Mouse (Mus musculus) megakaryocyte-erythroid progenitor cell, adult 5-6 weeks (primary cell): ENCODE results near the gene Fyn. TPM values are rescaled to one million over a fixed set of nuclear protein-coding genes. Genes with fewer than 3 reads are reported as not detected.

ENCODE experiments used
- ATAC-seq: replicated peaks from 2 replicates; pipeline ENCODE4 v1.8.0; 2016; ENCODE audit warnings: mild to moderate bottlenecking, inconsistent platforms; ENCODE audit not compliant: severe bottlenecking, poor library complexity, low FRiP score, low TSS enrichment
- total RNA-seq, 2 experiments: library from RNA; stranded (forward) in 1 of 2; stranded (reverse) in 1 of 2; fragments of 200-1000, 215-1000 nt in 1 of 2; fragments of >200 nt in 1 of 2; fragmentation: Nextera tagmentation in 1 of 2; gene quantifications; 2 replicates each; pipeline ENCODE4 v1.2.3; 2014 to 2017

Fyn gene
- total RNA-seq, 2 experiments from 2014 or later, result 16.5 to 29.4 TPM

DNA sequence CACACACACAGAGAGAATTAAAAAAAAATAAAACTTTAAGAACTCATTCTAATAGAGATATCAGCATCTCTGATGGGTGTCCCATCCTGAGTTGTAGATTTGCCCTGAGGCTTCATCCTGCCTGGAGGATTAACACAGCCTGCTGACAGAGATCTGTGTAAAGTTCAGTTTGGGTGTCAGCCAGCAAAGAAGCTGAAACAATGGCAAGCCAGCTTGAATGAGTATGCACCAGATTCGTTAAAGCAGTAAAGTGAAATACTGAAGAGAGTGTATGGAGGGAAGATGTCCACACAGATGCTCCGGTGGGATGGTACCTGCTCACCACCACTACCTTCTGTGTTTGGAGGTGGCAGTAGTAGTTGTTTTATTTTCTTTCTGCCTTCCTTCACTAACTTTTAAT, 92.0 kb downstream of the Fyn start:
- no peak for ATAC-seq

DNA sequence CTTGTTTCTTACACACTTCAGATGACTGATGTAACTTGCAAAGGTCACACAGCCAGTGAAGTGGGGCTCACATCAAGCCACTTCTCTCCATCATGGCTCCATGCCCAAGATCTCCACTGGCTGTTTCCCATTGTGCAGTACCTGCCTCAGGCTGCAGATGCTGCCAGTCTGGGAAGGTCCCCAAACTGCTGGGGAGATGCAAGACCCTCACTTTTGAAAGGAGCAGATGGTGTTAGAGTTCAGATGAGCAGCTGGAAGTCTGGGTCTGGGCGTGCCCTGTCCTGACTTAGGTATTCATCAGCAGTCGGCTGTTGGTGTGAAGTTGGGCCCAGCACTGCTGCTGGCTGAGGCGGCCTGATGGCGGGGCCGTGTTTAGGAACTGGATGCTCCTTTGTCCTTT, 93.3 kb downstream of the Fyn start:
- ATAC-seq, result no peak

DNA sequence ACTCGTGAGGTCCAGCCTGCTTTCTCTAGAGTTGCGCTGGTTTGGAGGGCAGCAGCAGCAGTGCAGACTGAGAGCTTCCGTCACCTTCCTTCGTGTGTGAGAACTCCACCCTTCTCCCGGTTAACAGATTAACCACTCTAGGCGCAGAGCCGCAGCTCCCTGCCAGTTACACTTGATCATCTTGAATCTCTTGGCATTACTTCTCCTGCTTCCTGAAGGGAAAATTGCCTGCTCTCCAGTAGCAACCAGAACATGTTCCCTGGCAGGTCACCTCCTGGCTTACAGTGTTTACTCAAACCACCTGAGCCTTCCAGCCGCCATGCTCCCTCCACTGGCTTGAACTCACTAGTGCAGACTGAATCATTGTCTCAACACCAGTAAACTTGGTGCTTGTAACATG, 94.1 kb downstream of the Fyn start:
- no peak for ATAC-seq

GRCm38 (mm10) chr10:39464383-39464782, 95.7 kb downstream of the Fyn start:
- ATAC-seq, result no peak

- no peak for ATAC-seq
Observed at GRCm38 (mm10) chr10:39467317-39467716, 98.7 kb downstream of the Fyn start.

GRCm38 (mm10) chr10:39467821-39468220, 99.2 kb downstream of the Fyn start:
- no peak for ATAC-seq

DNA sequence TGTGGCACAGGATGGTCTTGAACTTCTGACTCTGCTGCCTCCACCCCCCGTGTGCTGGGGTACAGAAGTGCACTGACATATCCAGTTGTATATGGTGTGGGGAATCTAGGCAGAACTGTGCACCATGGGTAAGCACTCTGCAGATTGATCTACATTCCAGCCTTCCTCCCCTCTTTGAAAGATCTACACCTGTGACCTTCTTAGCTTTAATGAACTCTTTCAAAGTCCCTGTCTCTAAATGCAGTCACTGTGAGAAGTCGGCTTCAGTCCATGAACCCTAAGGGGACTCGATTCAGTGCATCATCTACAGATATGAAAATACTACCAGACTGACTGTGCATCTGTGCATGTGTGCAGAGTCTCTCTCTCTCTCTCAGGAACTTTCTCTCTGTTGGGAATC, 99.9 kb downstream of the Fyn start:
- ATAC-seq, result no peak

DNA sequence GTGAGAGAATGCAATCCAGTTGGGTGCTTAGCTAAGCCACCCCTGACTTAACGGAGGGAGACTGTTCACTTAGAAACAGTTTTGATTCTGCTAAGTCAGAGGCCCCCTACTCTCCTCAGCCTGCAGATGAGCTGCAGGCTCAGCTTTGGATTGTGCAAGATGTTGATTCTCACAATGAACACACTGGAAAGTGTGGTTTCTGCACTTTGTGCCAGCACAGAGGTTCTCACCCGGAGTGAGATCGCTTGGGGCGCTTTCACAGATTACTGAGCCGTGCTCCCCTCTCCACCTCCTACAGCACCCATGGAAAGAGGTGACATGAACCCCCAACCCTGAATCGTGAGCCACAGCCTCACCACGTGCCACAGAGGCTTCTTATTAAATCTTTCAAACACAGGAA, 100.7 kb downstream of the Fyn start:
- ATAC-seq, result no peak

- no peak for ATAC-seq
Observed at GRCm38 (mm10) chr10:39470321-39470720, 101.7 kb downstream of the Fyn start.

DNA sequence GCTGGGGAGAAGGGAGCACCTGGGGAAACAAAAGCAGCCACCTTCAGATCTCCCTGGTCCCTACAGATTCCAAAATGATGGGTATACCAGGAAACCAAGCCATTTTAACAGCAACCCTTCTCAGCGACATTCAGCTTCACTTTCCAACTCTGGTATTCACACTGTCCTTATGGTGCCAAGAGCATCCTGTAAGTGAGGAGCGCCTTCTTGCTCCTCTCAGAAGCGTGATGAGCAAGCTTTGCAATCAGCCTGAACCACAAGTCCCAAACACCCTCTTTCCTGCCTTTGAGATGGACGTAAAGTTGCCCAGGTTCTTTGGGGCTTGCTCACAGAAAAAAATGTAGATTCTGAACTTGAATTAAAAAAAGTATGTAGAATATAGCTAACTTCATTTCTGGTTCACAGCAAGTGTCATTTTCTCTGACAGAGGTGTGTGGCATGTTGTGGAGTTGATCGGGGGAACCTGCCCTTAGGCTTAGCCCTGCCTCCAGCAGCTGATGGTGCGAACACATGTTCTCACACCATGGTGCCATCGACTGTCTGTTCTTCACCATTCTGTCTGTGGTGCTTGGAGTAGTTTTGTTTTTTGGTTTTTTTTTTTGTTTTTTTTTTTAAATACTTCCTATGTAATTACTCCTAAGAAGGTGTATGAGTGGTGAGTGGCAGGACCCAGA, 102.5 kb downstream of the Fyn start:
- no peak for ATAC-seq

DNA sequence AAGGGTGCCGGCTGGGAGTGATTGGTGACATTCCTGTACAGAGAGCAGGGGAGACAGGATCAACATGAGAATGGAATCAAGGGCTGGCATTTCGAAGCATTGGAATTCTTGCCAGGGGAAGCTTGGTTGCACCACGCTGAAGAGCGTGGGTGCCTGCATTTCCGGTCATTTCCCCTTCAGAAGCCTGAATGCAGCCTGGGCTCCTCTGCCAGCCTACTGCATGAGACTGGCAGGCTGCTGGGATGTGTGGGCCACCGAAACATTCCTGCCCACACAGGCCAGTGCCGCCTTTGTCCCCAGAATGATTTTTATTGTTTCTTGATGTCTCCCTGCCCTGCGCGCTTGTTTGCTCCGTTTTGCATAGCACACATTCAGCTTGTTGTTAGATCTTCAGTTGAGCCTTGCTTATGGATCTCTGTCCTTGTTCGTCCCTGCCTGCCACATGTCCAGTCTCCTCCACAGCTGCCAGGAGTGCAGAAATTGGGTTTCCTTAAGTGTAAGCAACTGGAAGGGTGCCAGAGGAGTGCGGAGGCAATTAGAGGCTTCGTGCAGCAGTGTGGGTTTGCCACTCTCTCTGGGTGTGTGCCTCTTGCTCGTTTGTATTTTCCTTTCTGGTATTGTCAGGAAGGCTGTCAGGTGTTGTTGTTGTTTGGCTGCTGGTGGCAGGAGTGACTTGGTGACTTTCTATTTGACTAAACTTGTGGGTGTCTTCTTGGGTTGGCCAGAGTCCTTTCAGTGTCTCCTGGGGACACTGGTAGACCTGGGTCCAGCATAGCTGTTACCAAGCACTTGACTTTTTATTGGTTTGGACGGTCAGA, 103.3 kb downstream of the Fyn start:
- ATAC-seq, result no peak

GRCm38 (mm10) chr10:39472923-39473322, 104.3 kb downstream of the Fyn start:
- no peak for ATAC-seq

DNA sequence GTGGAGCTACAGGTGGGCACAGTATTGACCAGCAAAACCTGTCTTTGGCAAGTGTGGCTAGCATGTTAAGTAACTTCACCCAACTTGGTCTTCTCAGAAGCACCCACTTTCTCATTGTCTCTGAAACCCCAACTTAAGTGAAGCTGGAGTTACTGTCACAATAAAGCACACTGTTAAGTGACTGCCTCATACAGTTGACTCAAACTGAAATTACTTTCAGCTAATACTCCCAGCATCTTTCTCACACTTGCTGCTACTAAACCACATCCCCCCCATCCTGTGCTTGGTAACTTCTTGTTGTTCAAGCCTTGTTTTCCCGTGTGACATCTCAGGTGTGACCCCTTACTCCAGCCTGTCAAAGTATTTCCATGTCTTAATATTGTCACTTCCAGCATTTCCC, 110.7 kb downstream of the Fyn start:
- no peak for ATAC-seq

- no peak for ATAC-seq
Observed at GRCm38 (mm10) chr10:39484382-39484826, 115.7 kb downstream of the Fyn start.

DNA sequence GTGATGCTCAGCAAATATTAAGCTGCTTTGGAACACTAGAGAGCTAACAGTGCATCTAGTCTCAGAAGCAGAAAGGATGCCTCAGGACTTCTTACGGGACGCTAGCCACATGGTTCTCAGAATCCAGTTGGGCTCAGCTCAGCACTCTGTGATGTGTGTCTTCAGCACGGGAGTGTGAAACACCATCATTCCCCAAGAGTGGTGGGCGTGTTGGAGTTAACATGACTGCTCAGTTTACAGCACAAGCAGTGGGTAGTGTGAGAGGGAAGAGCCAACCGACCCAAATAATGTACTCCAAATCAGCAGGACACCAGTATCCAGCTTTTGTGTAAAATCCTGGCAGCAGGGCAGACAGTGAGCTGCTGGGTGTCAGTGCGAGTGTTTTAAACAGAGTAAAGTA, 116.2 kb downstream of the Fyn start:
- ATAC-seq, result no peak

DNA sequence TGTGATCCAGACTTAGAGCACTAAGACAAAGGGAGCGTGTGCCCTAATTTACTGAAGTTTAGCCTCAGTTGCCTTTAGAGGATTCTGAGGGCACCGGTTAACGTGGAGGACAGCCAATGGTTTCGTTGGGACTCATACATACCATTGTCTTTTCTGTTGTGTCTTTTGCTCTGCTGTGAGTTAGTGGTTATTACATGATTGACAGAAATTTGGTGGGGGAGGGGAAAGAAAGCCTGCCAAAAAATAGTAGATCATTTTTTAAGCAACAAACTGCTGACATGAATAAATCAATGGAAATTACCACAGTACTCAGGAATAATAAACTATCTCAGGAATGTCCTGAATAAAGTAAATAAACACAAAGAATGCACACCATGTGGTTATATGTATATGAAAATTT, 117.3 kb downstream of the Fyn start:
- no peak for ATAC-seq

DNA sequence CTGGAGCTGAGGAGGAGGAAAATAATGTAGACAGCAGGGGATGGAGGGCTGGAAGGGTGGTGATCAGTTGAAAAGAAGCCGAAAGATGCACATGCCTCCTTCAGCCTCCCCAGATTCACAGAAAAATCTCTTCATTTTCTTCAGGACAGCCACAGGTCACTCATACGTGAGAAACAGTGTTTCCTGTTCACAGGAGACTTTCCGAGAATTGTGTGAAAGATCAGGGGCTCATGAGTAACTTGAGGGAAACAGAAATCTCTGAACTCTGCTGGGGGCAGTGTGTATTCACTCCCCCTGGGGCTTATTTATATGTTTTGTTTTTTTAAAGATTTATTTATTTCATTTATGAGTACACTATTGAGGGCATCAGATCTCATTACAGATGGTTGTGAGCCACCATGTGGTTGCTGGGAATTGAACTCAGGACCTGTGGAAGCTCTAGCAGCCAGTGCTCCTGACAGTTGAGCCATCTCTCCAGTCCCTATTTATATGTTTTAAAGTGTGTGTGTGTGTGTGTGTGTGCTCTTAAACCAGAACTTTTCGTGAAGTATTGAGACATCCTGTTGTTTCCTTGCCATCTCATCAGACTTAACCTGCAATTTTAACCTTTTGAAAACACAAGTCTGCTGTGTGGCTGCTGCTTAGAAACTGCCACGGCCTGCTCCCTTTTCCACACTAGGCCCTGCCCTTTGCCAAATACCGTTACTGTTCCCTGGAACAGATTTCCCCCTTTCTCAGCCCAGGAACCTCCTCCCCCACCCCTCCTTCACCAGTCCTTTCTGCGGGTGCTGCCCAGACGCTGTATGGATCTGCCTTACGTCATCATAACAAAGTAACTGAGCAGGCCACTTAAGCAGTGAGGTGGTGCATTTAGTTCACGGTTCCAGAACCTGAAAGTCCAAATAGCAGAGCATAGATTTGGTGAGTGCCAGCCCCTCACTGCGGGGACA, 118.1 kb downstream of the Fyn start:
- no peak for ATAC-seq

- no peak for ATAC-seq
Observed at GRCm38 (mm10) chr10:39487740-39488415, 119.2 kb downstream of the Fyn start.

DNA sequence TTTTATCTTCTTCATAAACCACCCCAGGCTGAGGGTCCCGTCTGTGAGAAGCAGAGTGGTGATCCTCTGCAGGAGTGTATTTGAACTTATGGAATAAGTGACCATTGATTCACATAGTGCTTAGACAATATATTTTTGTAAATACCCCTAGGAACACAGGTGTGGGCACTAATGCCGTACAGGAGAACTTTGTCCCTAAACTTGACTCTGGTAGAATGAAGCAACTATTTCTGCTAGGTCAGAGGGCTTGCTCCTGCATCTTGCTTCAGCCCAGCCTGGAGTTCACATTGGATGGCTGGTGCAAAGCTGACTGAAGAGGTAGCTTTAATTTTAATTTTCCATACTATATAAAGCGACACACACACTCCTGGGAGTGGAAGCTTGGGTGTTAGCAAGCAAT, 119.9 kb downstream of the Fyn start:
- no peak for ATAC-seq
